Mouse (Mus musculus) small intestine, adult 2 months (tissue): Measurements from ENCODE around the gene Kdsr. TPM values are rescaled to one million over a fixed set of nuclear protein-coding genes. Genes with fewer than 3 reads are reported as not detected.

Experiments
- H3K27ac ChIP-seq: fragments of 200-500 bp; 2 replicates; pipeline ENCODE4 v1.5.1; 2012; ENCODE audit warnings: low read depth, low read length, control low read depth, inconsistent platforms; ENCODE audit not compliant: insufficient read depth
- H3K27me3 ChIP-seq: fragments of 200-500 bp; 2 replicates; pipeline ENCODE4 v1.6.1; 2012; ENCODE audit warnings: mild to moderate bottlenecking, moderate library complexity, low read length, inconsistent platforms; ENCODE audit not compliant: control insufficient read depth, insufficient read depth
- H3K36me3 ChIP-seq: fragments of 200-500 bp; 2 replicates; pipeline ENCODE4 v1.6.1; 2012; ENCODE audit warnings: mild to moderate bottlenecking, low read length, control low read depth, inconsistent platforms; ENCODE audit not compliant: control insufficient read depth, insufficient read depth
- H3K4me1 ChIP-seq: fragments of 200-500 bp; 2 replicates; pipeline ENCODE4 v1.6.1; 2012; ENCODE audit warnings: low read length, inconsistent platforms, mixed read lengths; ENCODE audit not compliant: control insufficient read depth, insufficient read depth, insufficient read length
- H3K4me3 ChIP-seq: fragments of 200-500 bp; 2 replicates; pipeline ENCODE4 v1.5.1; 2012; ENCODE audit warnings: low read depth, mild to moderate bottlenecking, control low read depth, inconsistent platforms, low read length, moderate library complexity
- CTCF ChIP-seq: fragments of 200-500 bp; IDR thresholded peaks from 2 replicates; pipeline ENCODE4 v1.5.1; 2012; ENCODE audit warnings: low read depth, mild to moderate bottlenecking, control low read depth, inconsistent platforms, low read length, moderate library complexity, mixed read lengths; ENCODE audit not compliant: insufficient replicate concordance, insufficient read length; ENCODE audit errors: extremely low read depth
- POLR2A ChIP-seq: fragments of 200-500 bp; IDR thresholded peaks from 2 replicates; pipeline ENCODE4 v1.6.1; 2012; ENCODE audit warnings: low read depth, mild to moderate bottlenecking, control low read depth, inconsistent platforms, low read length, moderate library complexity
- WGBS: fragments of 180-500 bp; shearing (Covaris S2); methylation state at CpG from one replicate; pipeline ENCODE4 v1.1.7; 2018; 5-methylcytosine and 5-hydroxymethylcytosine counted together
- polyA plus RNA-seq: library from polyadenylated mRNA; depleted of rRNA; stranded (reverse); fragments of >200 nt; gene quantifications from 2 replicates; pipeline ENCODE4 v1.2.3, GENCODE M21; 2012

Kdsr gene
- polyA plus RNA-seq, 1 experiment: 12.1 TPM

DNA sequence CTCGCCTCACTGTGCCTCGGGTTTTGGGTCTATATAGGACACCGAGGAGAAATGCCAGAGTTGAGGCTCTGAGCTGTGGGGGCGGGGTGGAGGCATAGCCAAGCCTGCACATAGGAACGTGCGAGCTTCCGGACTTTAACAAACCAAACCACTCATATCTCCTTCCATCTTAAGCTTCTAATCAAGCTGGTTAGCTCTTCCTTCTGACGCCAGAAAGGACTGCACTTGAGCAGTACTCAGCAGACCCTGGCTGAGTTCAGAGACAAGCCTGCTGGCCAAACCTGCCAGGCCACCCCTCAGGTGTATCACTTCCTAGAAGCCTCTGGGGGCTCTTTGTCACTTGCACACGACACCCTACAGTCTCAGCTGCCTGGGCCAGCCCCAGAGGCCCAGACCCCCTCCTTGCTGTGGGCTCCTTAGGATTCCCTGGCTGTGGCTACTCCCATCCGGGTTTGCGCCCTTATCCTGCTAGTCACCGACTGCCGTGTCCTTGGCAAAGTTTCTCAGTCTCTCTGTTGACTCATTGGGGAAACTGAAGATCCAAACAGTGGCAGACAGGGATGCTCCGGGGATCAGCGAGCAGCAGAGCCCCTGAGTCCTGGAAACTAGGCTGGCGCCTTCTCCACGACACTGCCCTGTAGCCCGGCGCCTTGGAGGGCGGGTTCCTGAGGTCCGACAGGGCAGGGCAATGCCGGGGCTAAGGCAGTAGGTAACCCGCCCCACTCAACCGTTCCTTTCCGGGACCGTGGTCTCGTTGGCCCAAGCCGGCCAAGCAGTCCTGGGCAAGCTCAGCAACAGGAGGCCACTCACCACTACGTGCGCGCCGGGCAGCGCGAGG is 574 bp downstream of the Kdsr start:
- H3K36me3 ChIP-seq: peaks cover 4% of the 10 kb centered on the region; the same call in 1 of the 2 replicates
- no peaks in the 10 kb centered on the region for H3K27me3 ChIP-seq
- H3K4me1 ChIP-seq: peaks cover 17% of the 10 kb centered on the region
- peak overlapping the region; percentile 88 for H3K27ac ChIP-seq
- peak overlapping the region; percentile 87 for H3K4me3 ChIP-seq
- WGBS: under 1% methylated on average over 34 of the region's 34 CpGs
- TF ChIP-seq CTCF (no peak), POLR2A (no peak; the same call in 1 of the 2 replicates)

DNA sequence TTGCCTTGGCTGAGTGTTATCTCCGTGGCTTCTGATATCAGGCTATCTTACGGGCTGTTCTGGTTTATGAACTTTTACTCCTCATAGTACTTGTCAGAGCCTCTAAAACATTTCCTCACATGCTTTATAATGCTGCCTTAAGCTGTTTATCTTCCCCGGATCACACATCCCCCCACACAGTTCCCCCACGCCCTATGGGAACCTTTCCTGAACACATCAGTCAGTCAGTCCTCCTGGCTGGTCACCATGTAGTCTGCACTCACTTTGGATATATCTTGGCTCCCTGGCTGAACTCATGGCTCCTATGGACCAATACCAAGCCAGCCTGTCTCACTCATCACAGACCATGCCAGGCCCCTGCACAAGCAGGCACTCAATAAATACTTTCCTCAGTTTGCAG is 2.9 kb downstream of the Kdsr start:
- H3K27me3 ChIP-seq: no peaks in the 10 kb centered on the region
- no peak for TF ChIP-seq POLR2A
- 30% methylated on average over 4 of the region's 4 CpGs for WGBS
- H3K4me1 ChIP-seq: peaks cover 17% of the 10 kb centered on the region
- peaks cover 9% of the 10 kb centered on the region for H3K36me3 ChIP-seq
- peak overlapping the region; percentile 61 for H3K27ac ChIP-seq
- H3K4me3 ChIP-seq: no peak overlapping the region

DNA sequence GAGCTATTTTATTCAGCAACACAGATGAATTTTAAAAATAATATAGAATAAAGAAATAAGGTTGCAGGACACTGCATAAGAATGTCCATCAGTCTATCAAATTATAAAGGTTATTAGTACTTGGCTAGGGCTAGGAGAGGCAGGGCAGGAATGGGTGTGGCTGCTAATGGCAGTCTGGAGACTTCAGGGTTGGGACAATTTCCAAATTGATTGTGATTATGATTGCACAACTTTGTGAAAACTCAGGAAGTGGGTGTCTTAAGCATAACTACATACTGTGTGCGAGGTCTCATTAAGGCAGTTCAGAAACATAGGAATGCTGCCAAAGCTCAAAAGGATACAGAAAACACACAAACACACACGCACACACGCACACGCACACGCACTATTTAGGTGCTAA is 7.5 kb downstream of the Kdsr start:
- TF ChIP-seq CTCF (no peak), POLR2A (no peak)
- Histone ChIP-seq H3K36me3 (peaks cover 14% of the 10 kb centered on the region), H3K27ac (no peak overlapping the region), H3K4me3 (no peak overlapping the region), H3K4me1 (peaks cover 7% of the 10 kb centered on the region), H3K27me3 (no peaks in the 10 kb centered on the region)
- 32% methylated on average over 5 of the region's 5 CpGs for WGBS

DNA sequence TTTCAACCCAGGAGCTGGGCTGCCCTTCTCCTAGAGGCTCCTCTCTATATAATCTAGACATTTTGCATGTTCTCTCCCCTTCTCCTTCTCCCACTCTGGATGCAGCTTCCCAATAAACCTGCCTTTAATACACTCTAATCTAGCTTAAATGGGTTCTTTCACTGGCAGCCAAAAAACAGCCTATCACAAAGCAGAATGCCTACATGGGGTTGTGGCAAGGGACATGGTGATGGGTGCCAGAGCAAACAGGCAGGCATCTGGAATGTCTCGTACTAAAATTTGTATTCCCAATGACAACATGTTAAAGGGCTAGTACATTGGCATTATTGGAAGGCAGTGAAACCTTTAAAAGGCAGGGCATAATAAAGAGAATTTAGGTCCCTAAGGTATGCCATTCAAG is 8.9 kb downstream of the Kdsr start:
- Histone ChIP-seq H3K36me3 (peaks cover 25% of the 10 kb centered on the region), H3K4me3 (no peak overlapping the region), H3K27me3 (no peaks in the 10 kb centered on the region), H3K4me1 (peaks cover 2% of the 10 kb centered on the region; the same call in 1 of the 2 replicates), H3K27ac (no peak overlapping the region)
- WGBS: 90% methylated on average over 1 of the region's 1 CpGs
- no peak for TF ChIP-seq POLR2A
- no peak for TF ChIP-seq CTCF

DNA sequence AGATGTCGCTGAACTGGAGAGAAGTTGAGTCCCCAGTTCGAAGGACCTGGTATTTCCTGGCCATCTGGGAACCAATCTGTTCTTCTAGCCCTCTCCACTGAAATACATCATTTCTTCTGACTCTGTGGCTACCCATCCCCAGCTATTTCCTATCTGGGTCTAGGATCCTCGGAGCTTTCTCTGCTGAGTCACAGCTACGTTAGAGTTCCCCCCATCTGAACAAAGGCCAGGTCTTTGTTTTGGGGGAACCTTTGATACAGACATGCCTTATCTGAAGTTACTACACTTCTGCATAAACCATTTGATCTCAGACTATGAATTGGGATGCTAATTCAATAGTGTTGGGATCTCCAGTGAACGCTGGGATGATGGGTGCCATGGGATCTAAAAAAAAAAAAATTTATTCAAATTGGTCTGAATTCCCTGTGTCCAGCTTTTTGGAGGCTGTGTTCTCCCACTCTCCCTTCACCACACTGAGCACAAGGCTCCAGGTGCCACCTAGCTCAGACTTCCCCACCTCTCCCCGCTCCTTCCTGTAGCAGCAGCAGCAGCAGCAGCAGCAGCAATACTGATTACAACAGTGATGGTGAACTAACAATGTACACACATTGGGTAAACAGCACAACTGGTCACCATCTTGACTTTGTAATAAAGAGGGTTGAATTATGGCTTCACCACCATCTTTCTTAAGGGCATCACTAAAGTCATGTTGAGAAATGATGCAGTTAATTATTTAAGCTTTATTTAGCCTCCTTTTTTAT is 10.8 kb downstream of the Kdsr start:
- peaks cover 34% of the 10 kb centered on the region for H3K36me3 ChIP-seq
- WGBS: 90% methylated on average over 6 of the region's 6 CpGs
- peaks cover 2% of the 10 kb centered on the region; the same call in 1 of the 2 replicates for H3K4me1 ChIP-seq
- H3K27me3 ChIP-seq: no peaks in the 10 kb centered on the region
- no peak for TF ChIP-seq CTCF
- TF ChIP-seq POLR2A: no peak
- no peak overlapping the region for H3K4me3 ChIP-seq
- no peak overlapping the region for H3K27ac ChIP-seq

DNA sequence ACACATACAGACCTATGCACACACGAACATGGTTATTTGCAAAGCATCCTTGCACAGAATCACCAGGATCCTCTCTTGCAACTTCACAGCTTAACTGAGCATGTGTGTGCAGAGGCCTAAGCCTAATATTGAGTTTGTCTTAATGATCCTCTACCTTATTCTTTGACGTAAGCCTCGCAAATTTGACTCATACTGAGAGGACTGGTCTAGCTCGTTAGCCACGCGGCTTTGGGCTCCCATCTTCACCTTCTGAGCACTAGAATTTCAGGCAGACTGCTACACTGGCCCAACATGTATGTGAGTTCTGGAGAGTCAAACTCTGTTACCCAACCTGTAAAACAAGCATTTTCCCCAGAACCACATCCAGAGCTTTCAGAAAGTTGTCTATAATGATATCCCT is 16.5 kb downstream of the Kdsr start:
- WGBS: 95% methylated on average over 6 of the region's 6 CpGs
- TF ChIP-seq CTCF: no peak
- TF ChIP-seq POLR2A: no peak
- Histone ChIP-seq H3K36me3 (peaks cover 51% of the 10 kb centered on the region), H3K27ac (no peak overlapping the region), H3K4me1 (no peaks in the 10 kb centered on the region), H3K27me3 (no peaks in the 10 kb centered on the region), H3K4me3 (no peak overlapping the region)

DNA sequence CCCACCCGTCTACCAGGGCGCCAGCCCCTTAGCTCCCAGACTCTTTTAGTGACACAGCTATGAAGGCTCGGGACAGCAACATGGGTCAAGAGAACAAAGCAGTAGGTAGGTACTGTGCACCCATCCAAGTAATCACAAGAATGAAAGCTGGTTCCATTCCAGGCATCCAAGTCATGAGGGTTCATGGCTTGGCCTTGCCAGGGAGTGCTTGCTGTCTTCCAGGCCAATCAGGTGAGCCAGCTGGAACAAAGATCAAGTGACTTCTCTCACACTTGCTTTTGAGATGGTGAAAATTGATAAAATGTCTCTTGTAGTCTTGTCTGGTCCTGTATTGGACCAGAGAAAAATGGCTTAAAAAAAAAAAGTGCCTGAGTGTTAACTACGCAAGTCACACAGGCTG is 18.8 kb downstream of the Kdsr start:
- TF ChIP-seq POLR2A (no peak), CTCF (no peak)
- Histone ChIP-seq H3K27me3 (no peaks in the 10 kb centered on the region), H3K4me1 (no peaks in the 10 kb centered on the region), H3K27ac (no peak overlapping the region), H3K4me3 (no peak overlapping the region), H3K36me3 (peaks cover 46% of the 10 kb centered on the region)
- 94% methylated on average over 4 of the region's 4 CpGs for WGBS
